Mouse (Mus musculus): Measurements from ENCODE around the gene Caprin2.

Caprin2 gene

DNA sequence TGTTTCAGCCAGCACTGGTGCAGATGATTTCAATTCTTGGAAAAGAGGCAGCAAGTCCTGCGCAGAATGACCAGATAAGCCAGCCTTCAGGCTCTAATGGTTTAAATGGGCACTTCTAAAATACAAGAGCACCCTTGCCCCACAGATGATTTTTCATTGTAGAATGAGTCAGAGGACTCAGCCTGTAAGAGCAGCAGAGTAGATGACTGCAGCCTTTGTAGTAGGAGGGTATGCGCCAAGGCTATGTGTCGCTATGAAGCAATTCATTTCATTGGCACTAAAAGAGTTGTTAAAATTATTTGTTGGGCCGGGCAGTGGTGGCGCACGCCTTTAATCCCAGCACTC lies 442 bp upstream of the Caprin2 start:
- Histone ChIP-seq H3K36me3 (ENCODE audit: insufficient read depth, low read length) (0 out of 2 replicates have a peak, but pooled peaks cover 4% of the 10 kb centered on the region), H3K9me3 (ENCODE audit: low read length) (no peaks in the 10 kb centered on the region), H3K4me1 (replicated peaks; ENCODE audit: low read depth, low read length) (peaks cover 22% of the 10 kb centered on the region), H3K4me3 (replicated peaks; ENCODE audit: low read length) (peak overlapping the region; percentile 90), H3K27me3 (ENCODE audit: insufficient read depth, low read length) (no peaks in the 10 kb centered on the region)
- TF ChIP-seq NANOG (IDR thresholded peaks at IDR 0.05; ENCODE audit: borderline replicate concordance, low read length): no peak
- no peak for TF ChIP-seq CTCF (conservative IDR thresholded peaks at IDR 0.05; ENCODE audit: low read length)
- no peak for TF ChIP-seq POU5F1 (IDR thresholded peaks at IDR 0.05; ENCODE audit: borderline replicate concordance, low read length)

DNA sequence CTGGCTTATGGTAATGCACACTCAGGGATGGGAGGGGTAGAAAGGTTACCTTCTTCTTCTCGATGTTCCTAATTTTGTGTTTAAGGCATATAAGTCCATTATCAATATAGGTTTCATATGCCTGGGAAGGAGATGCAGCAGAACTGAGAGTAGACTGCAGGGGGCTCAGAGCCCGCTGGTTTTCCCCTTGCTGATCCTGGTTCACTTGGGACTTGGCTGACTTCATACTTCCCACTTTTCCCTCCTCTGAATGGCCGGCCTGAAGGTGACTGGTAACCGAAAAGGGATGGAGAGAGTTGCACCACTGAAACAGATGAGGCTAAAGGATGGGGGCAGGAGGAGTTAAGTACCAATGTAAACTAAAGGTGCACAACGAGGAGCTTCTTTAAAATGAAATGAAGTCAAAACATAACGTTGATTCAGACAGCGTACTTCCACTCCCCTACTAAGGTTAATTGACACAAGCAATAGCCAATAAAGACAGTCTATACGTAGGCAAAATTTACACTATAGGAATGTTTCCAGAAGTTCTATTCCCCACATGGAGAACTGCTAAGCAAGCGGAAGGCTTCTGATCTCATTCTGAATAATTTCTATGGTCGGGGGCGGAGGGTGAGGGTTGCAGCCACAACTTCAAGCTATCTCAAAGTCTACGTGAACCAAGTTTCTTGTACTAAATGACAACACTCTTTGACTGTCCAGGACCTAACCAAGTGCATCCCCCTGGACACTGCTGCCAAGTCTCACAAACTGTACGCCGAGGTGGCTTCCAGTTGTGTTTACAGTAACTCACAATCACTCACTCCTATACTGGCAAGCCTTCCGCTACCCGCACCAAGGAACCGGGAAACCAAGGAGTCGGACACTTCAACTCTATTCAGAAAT lies 907 bp downstream of the Caprin2 start:
- Histone ChIP-seq H3K9me3 (ENCODE audit: low read length) (no peaks in the 10 kb centered on the region), H3K4me1 (replicated peaks; ENCODE audit: low read depth, low read length) (peaks cover 22% of the 10 kb centered on the region), H3K27me3 (ENCODE audit: insufficient read depth, low read length) (no peaks in the 10 kb centered on the region), H3K4me3 (replicated peaks; ENCODE audit: low read length) (peak overlapping the region; percentile 90), H3K36me3 (ENCODE audit: insufficient read depth, low read length) (peaks cover 6% of the 10 kb centered on the region; the same call in 1 of the 2 replicates)
- TF ChIP-seq POU5F1 (IDR thresholded peaks at IDR 0.05; ENCODE audit: borderline replicate concordance, low read length) (no peak), NANOG (IDR thresholded peaks at IDR 0.05; ENCODE audit: borderline replicate concordance, low read length) (no peak), CTCF (conservative IDR thresholded peaks at IDR 0.05; ENCODE audit: low read length) (no peak)

DNA sequence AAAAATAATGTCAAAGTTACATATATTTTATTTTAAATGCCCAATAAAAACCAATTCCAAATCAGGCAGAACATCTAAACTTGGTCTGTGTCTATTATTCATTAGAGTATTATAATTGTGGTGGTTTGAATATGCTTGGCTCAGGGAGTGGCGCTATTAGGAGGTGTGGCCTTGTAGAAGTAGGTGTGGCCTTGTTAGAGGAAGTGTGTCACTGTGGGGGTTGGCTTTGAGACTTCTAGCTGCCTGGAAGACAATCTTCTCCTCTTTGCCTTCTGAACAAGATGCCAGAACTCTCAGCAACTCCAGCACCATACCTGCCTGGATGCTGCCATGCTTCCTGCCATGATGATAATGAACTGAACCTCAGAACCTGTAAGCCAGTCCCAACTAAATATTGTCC lies 22.1 kb downstream of the Caprin2 start:
- H3K36me3 ChIP-seq (ENCODE audit: insufficient read depth, low read length): peaks cover 26% of the 10 kb centered on the region
- H3K27me3 ChIP-seq (ENCODE audit: insufficient read depth, low read length): no peaks in the 10 kb centered on the region
- no peaks in the 10 kb centered on the region for H3K4me1 ChIP-seq (replicated peaks; ENCODE audit: low read depth, low read length)
- H3K4me3 ChIP-seq (replicated peaks; ENCODE audit: low read length): no peak overlapping the region
- H3K9me3 ChIP-seq (ENCODE audit: low read length): no peaks in the 10 kb centered on the region
- TF ChIP-seq POU5F1 (IDR thresholded peaks at IDR 0.05; ENCODE audit: borderline replicate concordance, low read length) (no peak), NANOG (IDR thresholded peaks at IDR 0.05; ENCODE audit: borderline replicate concordance, low read length) (no peak), CTCF (conservative IDR thresholded peaks at IDR 0.05; ENCODE audit: low read length) (no peak)

DNA sequence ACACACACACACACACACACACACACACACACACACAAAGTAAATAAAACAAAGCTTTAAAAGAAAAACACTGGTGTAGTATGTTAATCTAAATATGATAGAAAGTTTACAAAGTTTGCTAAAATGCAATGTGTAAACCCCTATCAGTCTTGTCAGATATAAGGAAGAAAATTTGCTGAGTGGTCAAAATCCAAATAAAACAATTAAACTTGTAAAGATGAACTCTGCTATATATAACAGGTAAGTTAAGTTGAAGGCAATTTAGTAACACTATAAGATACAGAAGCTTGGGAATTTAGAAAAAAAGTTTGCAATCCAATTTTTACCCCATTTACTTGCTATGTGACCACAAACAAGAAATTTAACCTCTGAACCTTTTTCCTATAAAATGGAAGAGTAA lies 50.4 kb downstream of the Caprin2 start:
- no peak for TF ChIP-seq POU5F1 (IDR thresholded peaks at IDR 0.05; ENCODE audit: borderline replicate concordance, low read length)
- TF ChIP-seq CTCF (conservative IDR thresholded peaks at IDR 0.05; ENCODE audit: low read length): no peak
- TF ChIP-seq NANOG (IDR thresholded peaks at IDR 0.05; ENCODE audit: borderline replicate concordance, low read length): no peak
- Histone ChIP-seq H3K27me3 (ENCODE audit: insufficient read depth, low read length) (no peaks in the 10 kb centered on the region), H3K4me1 (replicated peaks; ENCODE audit: low read depth, low read length) (no peaks in the 10 kb centered on the region), H3K4me3 (replicated peaks; ENCODE audit: low read length) (no peak overlapping the region), H3K36me3 (ENCODE audit: insufficient read depth, low read length) (peaks cover 49% of the 10 kb centered on the region), H3K9me3 (ENCODE audit: low read length) (no peaks in the 10 kb centered on the region)

DNA sequence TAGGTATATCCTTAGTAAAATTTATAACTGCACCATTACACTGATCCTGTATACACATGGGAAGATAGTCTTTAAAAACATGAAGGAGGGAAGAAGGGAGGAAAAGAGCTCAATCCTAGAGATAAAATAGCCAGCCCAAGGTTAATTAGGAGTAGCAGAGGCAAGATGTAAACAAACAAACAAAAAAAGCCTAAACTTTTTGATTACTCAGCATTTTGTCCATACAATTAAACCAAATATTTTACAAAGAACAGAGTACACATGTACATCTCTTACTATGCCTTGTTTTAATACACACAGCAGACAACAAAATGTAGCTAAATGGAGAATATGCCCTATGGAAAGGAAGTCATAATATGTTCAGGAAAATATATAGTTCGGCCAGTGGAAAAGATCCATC lies 54.3 kb downstream of the Caprin2 start:
- Histone ChIP-seq H3K27me3 (ENCODE audit: insufficient read depth, low read length) (no peaks in the 10 kb centered on the region), H3K9me3 (ENCODE audit: low read length) (no peaks in the 10 kb centered on the region), H3K4me3 (replicated peaks; ENCODE audit: low read length) (no peak overlapping the region), H3K36me3 (ENCODE audit: insufficient read depth, low read length) (peaks cover 27% of the 10 kb centered on the region), H3K4me1 (replicated peaks; ENCODE audit: low read depth, low read length) (no peaks in the 10 kb centered on the region)
- no peak for TF ChIP-seq NANOG (IDR thresholded peaks at IDR 0.05; ENCODE audit: borderline replicate concordance, low read length)
- TF ChIP-seq CTCF (conservative IDR thresholded peaks at IDR 0.05; ENCODE audit: low read length): no peak
- no peak for TF ChIP-seq POU5F1 (IDR thresholded peaks at IDR 0.05; ENCODE audit: borderline replicate concordance, low read length)

DNA sequence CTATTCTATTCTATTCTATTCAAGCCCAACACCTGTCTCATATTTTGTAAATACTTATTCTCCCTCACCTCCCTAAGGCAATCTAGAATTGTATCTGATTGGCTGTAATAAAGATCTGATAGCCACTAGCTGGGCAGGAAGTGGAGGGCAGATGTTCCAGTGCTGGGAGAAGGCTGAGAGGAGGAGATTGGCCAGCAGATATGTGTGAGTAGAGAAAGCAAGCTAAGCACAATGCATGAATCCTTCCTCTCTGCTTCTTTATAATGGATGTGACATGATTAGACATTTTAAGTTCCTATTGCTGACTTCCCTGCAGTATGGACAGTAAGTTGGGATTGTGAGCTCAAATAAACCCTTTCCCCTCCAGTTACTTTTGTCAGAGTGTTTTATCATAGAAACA lies 57.6 kb downstream of the Caprin2 start:
- Histone ChIP-seq H3K4me3 (replicated peaks; ENCODE audit: low read length) (no peak overlapping the region), H3K4me1 (replicated peaks; ENCODE audit: low read depth, low read length) (no peaks in the 10 kb centered on the region), H3K9me3 (ENCODE audit: low read length) (no peaks in the 10 kb centered on the region), H3K27me3 (ENCODE audit: insufficient read depth, low read length) (no peaks in the 10 kb centered on the region), H3K36me3 (ENCODE audit: insufficient read depth, low read length) (peaks cover 11% of the 10 kb centered on the region)
- no peak for TF ChIP-seq POU5F1 (IDR thresholded peaks at IDR 0.05; ENCODE audit: borderline replicate concordance, low read length)
- no peak for TF ChIP-seq CTCF (conservative IDR thresholded peaks at IDR 0.05; ENCODE audit: low read length)
- TF ChIP-seq NANOG (IDR thresholded peaks at IDR 0.05; ENCODE audit: borderline replicate concordance, low read length): no peak

DNA sequence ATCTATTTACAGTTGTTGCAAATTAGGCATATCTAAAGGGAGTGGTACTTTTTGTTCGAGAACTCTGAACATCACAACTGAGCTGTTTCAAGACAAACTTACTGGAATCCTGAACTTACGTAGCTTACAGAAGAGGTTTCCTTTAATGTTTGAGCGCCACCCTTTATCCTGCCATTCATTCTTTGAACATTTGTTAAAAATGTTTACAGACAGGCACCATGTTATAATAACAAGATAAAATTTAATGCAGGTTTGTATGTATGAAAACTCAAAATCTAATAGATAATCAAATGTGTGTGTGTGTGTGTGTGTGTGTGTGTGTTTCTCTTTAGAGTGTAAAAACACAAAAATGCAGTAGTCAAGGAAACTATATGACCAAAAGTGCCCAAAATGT lies 64.3 kb downstream of the Caprin2 start:
- no peaks in the 10 kb centered on the region for H3K9me3 ChIP-seq (ENCODE audit: low read length)
- TF ChIP-seq CTCF (conservative IDR thresholded peaks at IDR 0.05; ENCODE audit: low read length): no peak
- no peak for TF ChIP-seq POU5F1 (IDR thresholded peaks at IDR 0.05; ENCODE audit: borderline replicate concordance, low read length)
- TF ChIP-seq NANOG (IDR thresholded peaks at IDR 0.05; ENCODE audit: borderline replicate concordance, low read length): no peak
- H3K4me3 ChIP-seq (replicated peaks; ENCODE audit: low read length): peak overlapping the region; percentile 98
- H3K27me3 ChIP-seq (ENCODE audit: insufficient read depth, low read length): no peaks in the 10 kb centered on the region
- H3K36me3 ChIP-seq (ENCODE audit: insufficient read depth, low read length): 0 out of 2 replicates have a peak, but pooled peaks cover 9% of the 10 kb centered on the region
- peaks cover 31% of the 10 kb centered on the region for H3K4me1 ChIP-seq (replicated peaks; ENCODE audit: low read depth, low read length)

DNA sequence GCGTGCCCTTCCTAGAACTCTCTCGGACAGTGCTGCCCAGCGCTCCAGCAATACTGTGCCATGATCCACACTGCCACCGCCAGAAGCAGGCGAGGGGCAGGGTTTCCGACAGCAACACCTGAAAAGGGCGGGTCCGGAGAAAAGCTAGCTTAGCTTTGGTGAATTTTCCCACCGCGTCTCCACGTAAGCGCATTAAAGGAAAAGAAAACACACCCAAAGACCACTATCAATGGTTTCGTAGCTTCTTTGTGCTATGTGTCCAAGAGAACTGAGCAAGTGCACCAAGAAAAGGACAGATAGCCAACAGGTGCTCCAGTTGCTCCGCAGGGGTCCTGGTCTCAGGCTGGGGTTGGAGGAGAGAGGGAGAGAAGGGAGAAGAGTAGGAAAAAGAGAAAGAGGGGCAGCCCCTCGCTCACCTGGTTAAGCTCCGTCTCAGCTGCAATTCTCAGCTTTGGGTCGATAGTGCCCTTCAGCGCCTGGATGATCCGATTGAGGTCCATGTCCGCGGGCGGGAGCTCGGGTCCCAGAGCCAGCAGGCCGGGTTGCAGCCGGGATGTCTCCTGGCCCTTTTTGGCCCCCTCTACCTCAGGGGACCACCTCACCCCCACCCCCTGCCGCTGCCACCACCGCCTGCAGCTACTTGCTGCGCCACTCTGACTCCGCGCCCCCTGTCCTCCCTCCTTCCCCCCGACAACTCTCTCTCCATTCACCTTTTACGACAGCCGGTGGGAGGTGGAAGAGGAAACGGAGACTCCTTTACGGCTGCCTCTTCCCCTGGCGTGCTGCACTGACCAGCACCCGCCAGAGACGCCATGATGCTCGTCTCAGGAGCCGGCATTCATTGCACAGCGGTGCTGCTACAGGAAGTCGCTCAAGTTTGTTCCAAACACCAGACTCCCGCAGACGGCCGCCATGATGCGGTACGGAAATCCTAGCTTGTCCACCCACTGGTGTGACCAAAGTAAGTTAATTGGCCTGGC lies 65.0 kb downstream of the Caprin2 start, which contains the start of gene Ipo8:
TSS of gene Ipo8 (minus strand) at position 720 of the 980 bp plus-strand sequence.
- H3K9me3 ChIP-seq (ENCODE audit: low read length): no peaks in the 10 kb centered on the region
- peak within 1 kb of the TSS; percentile 98 for H3K4me3 ChIP-seq (replicated peaks; ENCODE audit: low read length)
- 0 out of 2 replicates have a peak, but pooled peaks cover 9% of the 10 kb centered on the region for H3K36me3 ChIP-seq (ENCODE audit: insufficient read depth, low read length)
- H3K27me3 ChIP-seq (ENCODE audit: insufficient read depth, low read length): no peaks in the 10 kb centered on the region
- TF ChIP-seq POU5F1 (IDR thresholded peaks at IDR 0.05; ENCODE audit: borderline replicate concordance, low read length) (no peak), CTCF (conservative IDR thresholded peaks at IDR 0.05; ENCODE audit: low read length) (no peak), NANOG (IDR thresholded peaks at IDR 0.05; ENCODE audit: borderline replicate concordance, low read length) (no peak)
- H3K4me1 ChIP-seq (replicated peaks; ENCODE audit: low read depth, low read length): peaks cover 38% of the 10 kb centered on the region

Measured in E14TG2a.4 (cell line).